Mouse (Mus musculus): ENCODE measurements around the gene Igf2bp1.

The Igf2bp1 gene

GRCm38 (mm10) chr11:96005403-96006271 is at the start of gene Igf2bp1:
TSS of gene Igf2bp1 (minus strand) at chr11:96005940.
- no peak for DNase-seq (ENCODE audit: low spot score)

- no peak for DNase-seq (ENCODE audit: low spot score)
These were observed 45.1 kb upstream of the Igf2bp1 start for GRCm38 (mm10) chr11:96050854-96051253.

GRCm38 (mm10) chr11:96049939-96050338 is 44.2 kb upstream of the Igf2bp1 start:
- DNase-seq (ENCODE audit: low spot score), result no peak

GRCm38 (mm10) chr11:96047469-96048373 is 42.0 kb upstream of the Igf2bp1 start:
- no peak for DNase-seq (ENCODE audit: low spot score)

GRCm38 (mm10) chr11:96046793-96047192 is 41.1 kb upstream of the Igf2bp1 start:
- DNase-seq (ENCODE audit: low spot score), result no peak

- no peak for DNase-seq (ENCODE audit: low spot score)
These were observed 40.3 kb upstream of the Igf2bp1 start for GRCm38 (mm10) chr11:96046028-96046427.

- no peak for DNase-seq (ENCODE audit: low spot score)
These were observed 39.2 kb upstream of the Igf2bp1 start for GRCm38 (mm10) chr11:96044803-96045567.

GRCm38 (mm10) chr11:96038560-96038959 is 32.8 kb upstream of the Igf2bp1 start:
- DNase-seq (ENCODE audit: low spot score), result no peak

GRCm38 (mm10) chr11:96037499-96037898 is 31.8 kb upstream of the Igf2bp1 start:
- DNase-seq (ENCODE audit: low spot score), result no peak

GRCm38 (mm10) chr11:96035133-96035532 is 29.4 kb upstream of the Igf2bp1 start:
- no peak for DNase-seq (ENCODE audit: low spot score)

GRCm38 (mm10) chr11:96034596-96035052 is 28.9 kb upstream of the Igf2bp1 start, which contains the start of gene Snf8:
TSS of gene Snf8 (plus strand) at chr11:96034885.
- peak; percentile 93 for DNase-seq (ENCODE audit: low spot score)

- DNase-seq (ENCODE audit: low spot score), result no peak
These were observed 28.4 kb upstream of the Igf2bp1 start for GRCm38 (mm10) chr11:96034116-96034515.

- no peak for DNase-seq (ENCODE audit: low spot score)
These were observed 27.5 kb upstream of the Igf2bp1 start for GRCm38 (mm10) chr11:96033264-96033663.

GRCm38 (mm10) chr11:96031701-96032100 is 26.0 kb upstream of the Igf2bp1 start:
- DNase-seq (ENCODE audit: low spot score), result no peak

- no peak for DNase-seq (ENCODE audit: low spot score)
These were observed 24.8 kb upstream of the Igf2bp1 start for GRCm38 (mm10) chr11:96030571-96030970.

- DNase-seq (ENCODE audit: low spot score), result no peak
These were observed 22.4 kb upstream of the Igf2bp1 start for GRCm38 (mm10) chr11:96028130-96028529.

- DNase-seq (ENCODE audit: low spot score), result no peak
These were observed 14.9 kb upstream of the Igf2bp1 start for GRCm38 (mm10) chr11:96020622-96021021.

GRCm38 (mm10) chr11:96017941-96018351 is 12.2 kb upstream of the Igf2bp1 start:
- no peak for DNase-seq (ENCODE audit: low spot score)

- no peak for DNase-seq (ENCODE audit: low spot score)
These were observed 9.7 kb upstream of the Igf2bp1 start for GRCm38 (mm10) chr11:96015421-96015820.

- no peak for DNase-seq (ENCODE audit: low spot score)
These were observed 6.2 kb upstream of the Igf2bp1 start for GRCm38 (mm10) chr11:96011982-96012381.

GRCm38 (mm10) chr11:96008827-96009226 is 3.1 kb upstream of the Igf2bp1 start:
- no peak for DNase-seq (ENCODE audit: low spot score)

All from T-cell, adult 2 months (primary cell).